Mouse (Mus musculus) duodenum, adult 2 months (tissue): ENCODE data around the gene Syngr4. TPM values are rescaled to one million over a fixed set of nuclear protein-coding genes. Genes with fewer than 3 reads are reported as not detected.

Experiments
- polyA plus RNA-seq: library from polyadenylated mRNA; depleted of rRNA; stranded (reverse); fragments of >200 nt; gene quantifications from 2 replicates; pipeline ENCODE4 v1.2.3, GENCODE M21; 2012; ENCODE audit warnings: low replicate concordance; rRNA removed

Syngr4 gene
- 0.14 and 0.53 TPM in 2 replicates for polyA plus RNA-seq

GRCm38 (mm10) chr7:45896517-45897257 is at the start of gene Syngr4, which contains the start of gene Tmem143:
TSS of gene Syngr4 (minus strand) at chr7:45896714.
TSS of gene Tmem143 (plus strand) at chr7:45896941.

GRCm38 (mm10) chr7:45923762-45924428 is 27.4 kb upstream of the Syngr4 start, which contains the start of gene Ccdc114:
TSS of gene Ccdc114 (plus strand) at chr7:45924072.

GRCm38 (mm10) chr7:45921242-45921621 is 24.7 kb upstream of the Syngr4 start, which contains the start of gene Emp3:
TSS of gene Emp3 (minus strand) at chr7:45921404.

GRCm38 (mm10) chr7:45878278-45878677 is 18.2 kb downstream of the Syngr4 start, which contains the start of gene Grin2d:
TSS of gene Grin2d (minus strand) at chr7:45878378.

GRCm38 (mm10) chr7:45872624-45873023 is 23.9 kb downstream of the Syngr4 start, which contains the start of gene Kdelr1:
TSS of gene Kdelr1 (plus strand) at chr7:45872772.

Other genes starting within 250 kb of the Syngr4 start
- gene Fut2, start 230.3 kb downstream of the Syngr4 start, polyA plus RNA-seq, result 0.25 and 20.6 TPM in 2 replicates
- gene Ntn5, start 212.7 kb downstream of the Syngr4 start, polyA plus RNA-seq, result 0.15 and 0.25 TPM in 2 replicates
- 0.08 and 0.23 TPM in 2 replicates for gene Sec1, start 202.3 kb downstream of the Syngr4 start, polyA plus RNA-seq
- 1.8 and 5.9 TPM in 2 replicates for gene Car11, start 196.9 kb downstream of the Syngr4 start, polyA plus RNA-seq
- gene Dbp, start 191.6 kb downstream of the Syngr4 start, polyA plus RNA-seq, result 13.9 and 52.0 TPM in 2 replicates
- 1,256 and 1,945 TPM in 2 replicates for gene Rpl18, start 181.3 kb downstream of the Syngr4 start, polyA plus RNA-seq
- gene Sphk2, start 178.7 kb downstream of the Syngr4 start, polyA plus RNA-seq, result 176 and 286 TPM in 2 replicates
- gene Fam83e, start 175.5 kb downstream of the Syngr4 start, polyA plus RNA-seq, result 97.0 and 162 TPM in 2 replicates
- gene Spaca4, start 170.9 kb downstream of the Syngr4 start, polyA plus RNA-seq, result 0.63 TPM in 1 of 2 replicates, not detected in the other
- gene Lmtk3, start 113.0 kb downstream of the Syngr4 start, polyA plus RNA-seq, result 1.4 and 5.4 TPM in 2 replicates
- gene Sult2b1, start 112.0 kb downstream of the Syngr4 start, polyA plus RNA-seq, result 111 and 403 TPM in 2 replicates
- 68.2 and 124 TPM in 2 replicates for gene Cyth2, start 82.1 kb downstream of the Syngr4 start, polyA plus RNA-seq
- gene Kcnj14, start 71.9 kb downstream of the Syngr4 start, polyA plus RNA-seq, result 0.08 TPM in 2 replicates
- 12.1 and 13.8 TPM in 2 replicates for gene Grwd1, start 65.8 kb downstream of the Syngr4 start, polyA plus RNA-seq
- 305 and 397 TPM in 2 replicates for gene Kdelr1, start 23.9 kb downstream of the Syngr4 start, polyA plus RNA-seq
- 9.6 and 14.4 TPM in 2 replicates for gene Grin2d, start 18.3 kb downstream of the Syngr4 start, polyA plus RNA-seq
- gene Tmem143, start 227 bp upstream of the Syngr4 start, polyA plus RNA-seq, result 73.2 and 97.3 TPM in 2 replicates
- gene Emp3, start 24.7 kb upstream of the Syngr4 start, polyA plus RNA-seq, result 61.3 and 62.2 TPM in 2 replicates
- gene Ccdc114, start 27.4 kb upstream of the Syngr4 start, polyA plus RNA-seq, result 10.6 and 24.0 TPM in 2 replicates
- gene Abcc6, start 133.6 kb upstream of the Syngr4 start, polyA plus RNA-seq, result 11.8 and 26.8 TPM in 2 replicates
- 46.2 and 54.6 TPM in 2 replicates for gene Nomo1, start 137.0 kb upstream of the Syngr4 start, polyA plus RNA-seq
- gene Kcnj11, start 204.1 kb upstream of the Syngr4 start, polyA plus RNA-seq, result 0.77 and 1.3 TPM in 2 replicates